Mouse (Mus musculus) heart, embryonic 10.5 days (tissue): Measurements from ENCODE around the gene Agtpbp1. TPM values are rescaled to one million over a fixed set of nuclear protein-coding genes. Genes with fewer than 3 reads are reported as not detected.

Source experiments
- DNase-seq: peaks from one replicate; pipeline ENCODE4 v3.0.0-alpha.2; 2017; ENCODE audit warnings: low spot score
- H3K27ac ChIP-seq: fragments of 300-500 bp; sonication (generic); 2 replicates; pipeline ENCODE4 v1.5.1; 2016; ENCODE audit warnings: mild to moderate bottlenecking
- H3K27me3 ChIP-seq: fragments of 300-500 bp; sonication (generic); 2 replicates; pipeline ENCODE4 v1.6.1; 2016; ENCODE audit warnings: mild to moderate bottlenecking; ENCODE audit not compliant: poor library complexity, insufficient read depth, severe bottlenecking
- H3K36me3 ChIP-seq: fragments of 300-500 bp; sonication (generic); 2 replicates; pipeline ENCODE4 v1.6.1; 2016; ENCODE audit warnings: mild to moderate bottlenecking, moderate library complexity
- H3K4me1 ChIP-seq: fragments of 300-500 bp; sonication (generic); 2 replicates; pipeline ENCODE4 v1.6.1; 2016; ENCODE audit warnings: mild to moderate bottlenecking
- H3K4me3 ChIP-seq: fragments of 300-500 bp; sonication (generic); 2 replicates; pipeline ENCODE4 v1.5.1; 2016; ENCODE audit warnings: mild to moderate bottlenecking, moderate library complexity
- H3K9me3 ChIP-seq: fragments of 300-500 bp; sonication (generic); 2 replicates; pipeline ENCODE4 v1.6.1; 2016; ENCODE audit warnings: mild to moderate bottlenecking, moderate library complexity
- WGBS: fragments of 180-500 bp; shearing (Covaris S2); methylation state at CpG from one replicate; pipeline ENCODE4 v1.1.7; 2016; 5-methylcytosine and 5-hydroxymethylcytosine counted together
- polyA plus RNA-seq: library from polyadenylated mRNA; unstranded; fragments of >200 nt; fragmentation: Nextera tagmentation; extraction: Ambion mirVana; gene quantifications from 2 replicates; pipeline ENCODE4 v1.2.1, GENCODE M21; 2016

Gene Agtpbp1
- polyA plus RNA-seq, 1 experiment from 2014 or later, result 8.8 TPM

DNA sequence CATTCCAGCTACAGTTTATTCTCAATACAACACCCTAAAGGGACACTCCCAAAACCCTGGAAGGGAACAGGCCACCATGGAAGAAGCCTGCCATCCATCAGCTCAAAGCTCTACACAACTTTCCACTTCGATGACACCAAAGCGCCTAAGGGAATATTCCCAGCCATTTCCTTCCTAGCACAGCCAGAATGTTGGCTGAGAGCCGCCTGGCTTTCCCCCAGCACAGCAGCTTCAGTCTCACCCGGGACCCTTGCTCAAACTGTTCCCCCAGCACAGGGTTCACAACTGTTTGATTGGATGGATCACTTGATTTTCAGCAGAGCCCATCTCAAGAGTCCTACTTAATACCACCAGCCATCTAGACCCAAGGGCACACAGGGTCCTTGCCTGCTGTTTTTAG lies 37.3 kb downstream of the Agtpbp1 start:
- no peaks in the 10 kb centered on the region for H3K27me3 ChIP-seq
- H3K9me3 ChIP-seq, result no peaks in the 10 kb centered on the region
- no peak overlapping the region for H3K4me3 ChIP-seq
- 67% methylated on average over 4 of the region's 4 CpGs for WGBS
- DNase-seq, result no peak
- no peaks in the 10 kb centered on the region for H3K36me3 ChIP-seq
- H3K27ac ChIP-seq, result no peak overlapping the region
- peaks cover 40% of the 10 kb centered on the region for H3K4me1 ChIP-seq

DNA sequence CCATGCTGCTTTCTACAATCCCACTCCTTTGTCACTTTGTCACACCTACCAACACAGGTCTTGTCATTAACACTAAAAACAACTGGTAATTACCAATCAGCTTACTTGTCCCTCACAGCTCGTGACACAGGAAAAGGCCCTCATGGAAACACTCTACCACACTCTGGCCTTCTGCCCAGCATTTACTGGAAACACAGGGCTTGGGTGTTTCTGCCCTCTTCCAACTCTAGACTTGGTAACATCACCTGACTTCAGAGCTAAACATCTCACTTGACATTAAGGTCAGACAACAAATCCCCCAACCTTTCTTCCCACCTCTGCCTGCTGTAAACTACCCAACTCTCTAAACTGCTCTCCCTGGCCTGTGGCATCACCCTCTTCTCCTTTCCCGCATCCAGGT lies 37.9 kb downstream of the Agtpbp1 start:
- DNase-seq, result no peak
- no peaks in the 10 kb centered on the region for H3K27me3 ChIP-seq
- H3K36me3 ChIP-seq, result no peaks in the 10 kb centered on the region
- no peaks in the 10 kb centered on the region for H3K9me3 ChIP-seq
- 74% methylated on average over 2 of the region's 2 CpGs for WGBS
- peaks cover 40% of the 10 kb centered on the region for H3K4me1 ChIP-seq
- no peak overlapping the region for H3K27ac ChIP-seq
- no peak overlapping the region for H3K4me3 ChIP-seq

- Histone ChIP-seq H3K27ac (no peak overlapping the region), H3K27me3 (no peaks in the 10 kb centered on the region), H3K4me1 (peaks cover 22% of the 10 kb centered on the region), H3K36me3 (peaks cover 3% of the 10 kb centered on the region; the same call in 1 of the 2 replicates), H3K4me3 (no peak overlapping the region), H3K9me3 (no peaks in the 10 kb centered on the region)
- WGBS, result 89% methylated on average over 10 of the region's 10 CpGs
- no peak for DNase-seq
These were observed 42.6 kb downstream of the Agtpbp1 start for GRCm38 (mm10) chr13:59542411-59542810.

DNA sequence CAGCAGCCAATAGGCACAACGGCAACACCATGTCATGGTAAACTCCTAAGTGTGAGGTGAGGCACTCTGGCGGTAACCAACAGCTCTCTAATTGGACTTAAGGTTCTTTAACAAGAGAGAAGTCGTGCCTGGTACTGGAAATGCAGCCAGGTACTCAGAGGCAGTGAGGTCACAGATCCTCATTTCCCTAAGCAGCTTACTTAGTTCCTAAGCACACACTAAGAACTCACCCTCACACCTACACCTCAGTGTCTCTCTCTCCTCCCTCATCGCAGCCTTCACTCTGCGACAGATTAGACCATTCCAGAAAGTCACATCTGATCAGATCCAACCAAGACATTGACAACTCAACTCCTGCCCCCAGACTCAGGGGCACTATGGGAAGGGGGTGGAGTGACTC lies 45.0 kb downstream of the Agtpbp1 start:
- WGBS, result 77% methylated on average over 5 of the region's 5 CpGs
- no peak for DNase-seq
- Histone ChIP-seq H3K36me3 (peaks cover 8% of the 10 kb centered on the region; the same call in 1 of the 2 replicates), H3K27me3 (no peaks in the 10 kb centered on the region), H3K27ac (no peak overlapping the region), H3K9me3 (no peaks in the 10 kb centered on the region), H3K4me1 (peaks cover 11% of the 10 kb centered on the region), H3K4me3 (no peak overlapping the region)

DNA sequence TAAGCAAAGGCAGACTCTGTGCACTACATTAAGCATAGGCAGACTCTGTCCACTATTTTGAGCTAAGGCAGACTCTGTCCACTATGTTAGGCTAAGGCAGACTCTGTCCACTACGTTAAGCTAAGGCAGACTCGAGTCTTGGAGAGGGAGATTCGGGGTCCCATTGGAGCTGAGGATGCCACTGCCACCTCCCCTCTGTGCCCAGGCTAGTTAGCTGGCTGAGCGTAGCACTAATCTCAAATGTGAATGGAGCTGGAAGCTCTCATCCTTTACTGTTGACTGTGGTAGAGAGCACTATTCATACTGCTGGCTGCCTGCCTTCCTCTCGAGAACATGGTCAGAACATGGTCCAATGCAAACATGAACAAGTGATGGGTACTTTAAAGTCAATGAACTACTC lies 46.4 kb downstream of the Agtpbp1 start:
- Histone ChIP-seq H3K36me3 (peaks cover 8% of the 10 kb centered on the region; the same call in 1 of the 2 replicates), H3K27me3 (no peaks in the 10 kb centered on the region), H3K27ac (no peak overlapping the region), H3K9me3 (no peaks in the 10 kb centered on the region), H3K4me1 (peaks cover 5% of the 10 kb centered on the region; the same call in 1 of the 2 replicates), H3K4me3 (no peak overlapping the region)
- DNase-seq, result peak; percentile 62
- 93% methylated on average over 5 of the region's 5 CpGs for WGBS

- no peaks in the 10 kb centered on the region for H3K9me3 ChIP-seq
- no peak overlapping the region for H3K4me3 ChIP-seq
- DNase-seq, result peak; percentile 60
- H3K27me3 ChIP-seq, result no peaks in the 10 kb centered on the region
- H3K4me1 ChIP-seq, result peaks cover 5% of the 10 kb centered on the region; the same call in 1 of the 2 replicates
- WGBS, result 72% methylated on average over 2 of the region's 2 CpGs
- no peak overlapping the region for H3K27ac ChIP-seq
- H3K36me3 ChIP-seq, result peaks cover 17% of the 10 kb centered on the region; the same call in 1 of the 2 replicates
These were observed 48.4 kb downstream of the Agtpbp1 start for GRCm38 (mm10) chr13:59536631-59537030.

DNA sequence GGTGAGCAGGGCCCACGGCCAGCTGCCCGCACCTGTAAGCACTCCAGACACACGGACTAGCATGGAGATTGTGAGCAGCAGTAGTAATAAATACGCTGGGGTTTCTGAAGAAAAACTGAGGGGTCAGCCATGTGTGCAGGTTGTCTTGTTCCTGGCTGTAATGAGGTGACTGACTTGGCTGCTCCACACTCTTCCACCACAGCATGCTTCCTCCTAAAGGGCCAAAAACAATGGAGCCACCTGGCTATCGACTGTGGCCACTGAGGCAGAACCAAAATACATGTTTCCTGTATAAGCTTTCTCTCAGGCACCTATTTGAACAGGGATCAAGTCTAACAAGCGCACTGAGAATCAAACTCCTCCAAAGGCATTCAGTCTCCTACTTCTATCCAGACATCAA lies 49.3 kb downstream of the Agtpbp1 start:
- Histone ChIP-seq H3K27ac (no peak overlapping the region), H3K4me1 (peaks cover 5% of the 10 kb centered on the region; the same call in 1 of the 2 replicates), H3K36me3 (peaks cover 17% of the 10 kb centered on the region; the same call in 1 of the 2 replicates), H3K27me3 (no peaks in the 10 kb centered on the region), H3K4me3 (no peak overlapping the region), H3K9me3 (no peaks in the 10 kb centered on the region)
- no peak for DNase-seq
- 88% methylated on average over 6 of the region's 6 CpGs for WGBS

DNA sequence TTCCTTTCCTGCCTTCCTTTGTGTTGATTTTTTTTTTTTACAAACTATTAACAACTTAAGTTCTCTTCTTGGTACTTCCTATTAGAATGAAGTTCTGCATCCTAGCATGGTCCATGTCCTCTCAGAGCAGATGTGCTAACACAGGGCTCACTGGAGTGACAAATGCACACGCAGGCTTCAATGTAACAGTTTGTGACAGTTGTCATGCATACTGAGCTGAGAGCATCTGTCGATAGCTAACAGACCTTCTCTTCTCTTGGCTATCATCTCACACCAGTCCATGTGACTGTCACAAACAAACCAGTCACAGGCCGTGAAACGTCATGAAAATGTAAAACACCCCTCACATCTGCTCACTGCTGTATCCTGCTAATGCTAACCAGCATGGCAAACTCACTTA lies 50.7 kb downstream of the Agtpbp1 start:
- peaks cover 17% of the 10 kb centered on the region; the same call in 1 of the 2 replicates for H3K36me3 ChIP-seq
- no peaks in the 10 kb centered on the region for H3K27me3 ChIP-seq
- WGBS, result 78% methylated on average over 4 of the region's 4 CpGs
- H3K9me3 ChIP-seq, result no peaks in the 10 kb centered on the region
- DNase-seq, result no peak
- no peak overlapping the region for H3K27ac ChIP-seq
- H3K4me3 ChIP-seq, result no peak overlapping the region
- H3K4me1 ChIP-seq, result no peaks in the 10 kb centered on the region

DNA sequence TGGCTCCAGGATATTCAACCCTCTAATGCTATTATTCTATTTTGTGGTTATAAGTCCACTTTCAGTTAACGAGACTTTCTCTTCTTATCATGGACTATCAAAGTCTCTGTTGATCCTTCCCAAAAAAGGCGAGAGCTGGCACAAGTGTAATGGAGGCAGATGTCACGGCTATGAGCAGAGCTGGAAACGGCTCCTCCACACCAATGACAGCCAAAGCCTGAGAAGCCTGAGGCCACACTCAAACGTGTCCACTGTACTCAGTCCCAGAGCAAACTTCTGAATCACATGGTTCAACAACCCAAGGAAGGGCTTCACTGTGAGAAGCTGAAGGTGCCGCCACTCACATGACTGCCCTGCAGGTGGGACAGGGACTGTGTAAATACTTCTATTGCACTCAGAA lies 51.7 kb downstream of the Agtpbp1 start:
- Histone ChIP-seq H3K27me3 (no peaks in the 10 kb centered on the region), H3K4me1 (no peaks in the 10 kb centered on the region), H3K36me3 (peaks cover 17% of the 10 kb centered on the region; the same call in 1 of the 2 replicates), H3K27ac (no peak overlapping the region), H3K4me3 (no peak overlapping the region), H3K9me3 (no peaks in the 10 kb centered on the region)
- no peak for DNase-seq
- WGBS, result 79% methylated on average over 6 of the region's 6 CpGs

DNA sequence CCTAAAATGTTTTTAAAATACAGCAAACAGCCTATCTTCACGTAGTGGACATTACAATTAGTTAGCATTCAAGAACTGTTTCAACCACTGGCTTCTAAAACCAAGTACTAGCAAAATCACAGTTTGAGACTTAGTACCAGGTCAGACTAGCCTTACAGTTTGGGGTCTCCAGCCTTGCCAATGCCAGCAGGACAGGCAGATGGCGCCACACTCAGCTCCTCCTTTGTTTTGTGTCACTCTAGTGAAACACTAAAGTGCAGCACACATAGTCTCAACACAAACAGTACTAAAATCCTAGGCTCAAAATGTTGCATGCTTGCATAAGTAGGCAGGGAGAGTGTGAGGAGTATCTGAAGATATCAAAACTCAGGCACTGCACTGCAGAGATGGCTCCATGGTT lies 53.8 kb downstream of the Agtpbp1 start:
- no peak for DNase-seq
- Histone ChIP-seq H3K27ac (no peak overlapping the region), H3K4me1 (no peaks in the 10 kb centered on the region), H3K9me3 (no peaks in the 10 kb centered on the region), H3K36me3 (peaks cover 26% of the 10 kb centered on the region), H3K4me3 (no peak overlapping the region), H3K27me3 (no peaks in the 10 kb centered on the region)
- WGBS, result 63% methylated on average over 2 of the region's 2 CpGs

- no peaks in the 10 kb centered on the region for H3K9me3 ChIP-seq
- no peak for DNase-seq
- H3K27me3 ChIP-seq, result no peaks in the 10 kb centered on the region
- H3K4me1 ChIP-seq, result no peaks in the 10 kb centered on the region
- WGBS, result 88% methylated on average over 8 of the region's 8 CpGs
- H3K36me3 ChIP-seq, result peaks cover 26% of the 10 kb centered on the region
- H3K4me3 ChIP-seq, result no peak overlapping the region
- no peak overlapping the region for H3K27ac ChIP-seq
These were observed 54.5 kb downstream of the Agtpbp1 start for GRCm38 (mm10) chr13:59530491-59530890.

DNA sequence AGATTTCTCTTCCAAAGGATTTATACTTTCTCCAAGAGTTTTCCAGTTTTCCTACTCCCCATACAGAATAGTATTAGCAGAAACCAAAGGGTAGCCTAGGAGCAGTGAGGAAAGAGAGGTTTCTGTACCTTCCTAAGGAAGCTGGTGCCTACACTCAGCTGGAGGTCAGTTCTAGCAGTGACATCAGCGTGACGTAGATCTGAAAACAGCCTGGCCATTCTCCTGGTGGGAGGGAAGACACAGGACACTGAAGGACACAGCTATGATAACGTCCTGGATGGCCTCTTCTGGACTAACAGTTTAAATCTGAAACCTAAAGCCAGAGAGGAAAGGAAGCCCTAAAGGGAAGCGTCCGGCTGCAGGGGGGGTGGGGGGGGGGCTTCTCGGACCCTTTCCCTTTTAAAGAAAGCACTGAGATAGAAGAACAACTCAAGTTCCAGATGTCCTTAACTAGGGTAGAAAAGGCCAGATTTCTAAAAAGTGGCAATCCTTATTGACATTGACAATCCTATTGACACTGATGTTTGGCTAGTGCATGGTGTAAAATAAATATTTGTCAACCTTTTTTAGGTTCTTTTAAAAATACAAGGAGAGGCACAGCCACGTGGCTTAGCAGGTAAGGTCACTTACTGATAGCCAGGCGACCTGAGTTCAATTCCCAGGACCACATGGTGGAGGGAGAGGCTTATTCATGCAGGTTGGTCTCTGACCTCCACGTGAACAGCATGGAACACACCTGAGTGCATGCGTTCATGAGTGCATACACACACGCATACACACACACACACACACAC lies 63.6 kb downstream of the Agtpbp1 start:
- no peak for DNase-seq
- Histone ChIP-seq H3K36me3 (peaks cover 6% of the 10 kb centered on the region; the same call in 1 of the 2 replicates), H3K4me3 (no peak overlapping the region), H3K4me1 (no peaks in the 10 kb centered on the region), H3K9me3 (no peaks in the 10 kb centered on the region), H3K27me3 (no peaks in the 10 kb centered on the region), H3K27ac (no peak overlapping the region)
- WGBS, result 66% methylated on average over 11 of the region's 11 CpGs

- no peak for DNase-seq
- 92% methylated on average over 2 of the region's 2 CpGs for WGBS
- Histone ChIP-seq H3K9me3 (no peaks in the 10 kb centered on the region), H3K4me3 (no peak overlapping the region), H3K27ac (no peak overlapping the region), H3K27me3 (no peaks in the 10 kb centered on the region), H3K4me1 (no peaks in the 10 kb centered on the region), H3K36me3 (peaks cover 2% of the 10 kb centered on the region; the same call in 1 of the 2 replicates)
These were observed 64.2 kb downstream of the Agtpbp1 start for GRCm38 (mm10) chr13:59520834-59521233.
